Mouse (Mus musculus) liver, postnatal 0 days (tissue): ENCODE measurements around the gene Golph3.

Experiments used
- CTCF ChIP-seq: sonication (generic); IDR thresholded peaks from 2 replicates; pipeline ENCODE4 v1.5.1; 2016; ENCODE audit warnings: antibody characterized with exemption, low read depth
- EP300 ChIP-seq: IDR thresholded peaks from 2 replicates; pipeline ENCODE4 v1.6.1; 2016; ENCODE audit warnings: antibody characterized with exemption, low read depth, mild to moderate bottlenecking

DNA sequence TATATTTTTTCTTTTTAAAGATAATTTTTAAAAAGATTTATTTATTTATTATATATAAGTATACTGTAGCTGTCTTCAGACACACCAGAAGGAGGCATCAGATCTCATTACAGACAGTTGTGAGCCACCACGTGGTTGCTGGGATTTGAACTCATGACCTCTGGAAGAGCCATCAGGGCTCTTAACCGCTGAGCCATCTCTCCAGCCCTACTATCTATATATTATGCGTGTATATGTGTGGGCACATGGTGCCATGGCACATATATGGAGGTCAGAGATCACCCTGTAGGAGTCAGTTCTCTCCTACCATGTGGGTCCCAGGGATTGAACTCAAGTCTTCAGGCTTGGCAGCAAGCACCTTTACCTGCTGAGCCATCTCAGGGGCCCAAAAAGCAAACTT lies 58.8 kb downstream of the Golph3 start:
- TF ChIP-seq EP300 (no peak), CTCF (no peak)
